In the genomic region with DNA sequence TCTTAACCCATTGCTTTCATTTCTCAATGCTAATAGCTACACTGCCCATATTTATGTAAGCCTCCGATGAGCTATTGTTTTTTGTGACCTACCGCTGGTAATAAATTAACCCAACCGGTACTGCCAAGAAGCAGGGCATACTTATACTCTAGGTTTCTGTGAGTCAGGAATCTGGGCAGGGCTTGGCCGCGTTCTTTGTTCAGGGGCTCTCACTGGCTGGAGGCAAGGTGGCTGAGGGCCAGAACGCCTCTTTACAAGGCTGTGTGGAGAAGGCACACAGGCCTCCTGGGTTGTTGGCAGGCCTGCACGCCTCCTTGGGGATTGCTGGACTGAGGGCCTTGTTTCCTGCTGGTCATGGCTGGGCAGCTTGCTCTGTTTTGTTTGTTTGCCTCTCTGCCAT, we compare ENCODE assay signal across 9 mouse cellular contexts. TPM values are rescaled to one million over a fixed set of nuclear protein-coding genes. Genes with fewer than 3 reads are reported as not detected.
DNase-seq lines count a peak whose midpoint lies in the region; ATAC-seq and TF ChIP-seq lines count a peak whose summit lies in the region.
"Had no signal": no experiment of that assay in that cellular context is flagged by ENCODE, and none has a peak within 500 bp of the region (broad histone marks: within the 10 kb centered on the region; RNA-seq: fewer than 3 reads in every experiment).

No protein-coding gene starts in this region.

- no peak overlapping the region for H3K9ac ChIP-seq in midbrain, embryonic 12.5 days (replicated peaks)
- H3K9ac ChIP-seq in hindbrain, postnatal 0 days (replicated peaks; ENCODE audit: low read length) = no peak overlapping the region
- no peak overlapping the region for H3K9ac ChIP-seq in limb, embryonic 14.5 days (ENCODE audit: low read depth, low read length, severe bottlenecking)
- no peak overlapping the region for H3K9ac ChIP-seq in stomach, embryonic 15.5 days

- H3K9me3 ChIP-seq in midbrain, embryonic 12.5 days = no peaks in the 10 kb centered on the region
- no peaks in the 10 kb centered on the region for H3K9me3 ChIP-seq in midbrain, embryonic 10.5 days (replicated peaks)
- H3K9me3 ChIP-seq in hindbrain, postnatal 0 days (ENCODE audit: low read length) = no peaks in the 10 kb centered on the region
- no peaks in the 10 kb centered on the region for H3K9me3 ChIP-seq in limb, embryonic 14.5 days (ENCODE audit: control insufficient read depth, low read length)
- H3K9me3 ChIP-seq in stomach, embryonic 15.5 days = no peaks in the 10 kb centered on the region

- peaks cover 8% of the 10 kb centered on the region for H3K4me1 ChIP-seq in midbrain, embryonic 12.5 days
- peaks cover under 1% of the 10 kb centered on the region; the same call in 1 of the 2 replicates for H3K4me1 ChIP-seq in midbrain, embryonic 10.5 days
- peaks cover 8% of the 10 kb centered on the region for H3K4me1 ChIP-seq in cerebellum, adult 2 months (ENCODE audit: control insufficient read depth, insufficient read depth, low read length)
- peaks cover 11% of the 10 kb centered on the region; the same call in 1 of the 2 replicates for H3K4me1 ChIP-seq in hindbrain, postnatal 0 days (ENCODE audit: insufficient read depth, low read length)
- H3K4me1 ChIP-seq in limb, embryonic 14.5 days (ENCODE audit: control insufficient read depth, insufficient read depth, low read length) = peaks cover 9% of the 10 kb centered on the region
- peaks cover 16% of the 10 kb centered on the region for H3K4me1 ChIP-seq in stomach, embryonic 15.5 days

- 0 out of 2 replicates have a peak, but pooled peaks have one; percentile 2 for ATAC-seq in midbrain, embryonic 12.5 days (ENCODE audit: low FRiP score, low read depth)
- ATAC-seq in hindbrain, postnatal 0 days = peak; percentile 86
- ATAC-seq in limb, embryonic 14.5 days (ENCODE audit: low FRiP score, low read depth) = no peak
- ATAC-seq in stomach, embryonic 15.5 days (ENCODE audit: insufficient read depth, low FRiP score, low read depth) = peak; percentile 76
- no peak for ATAC-seq in megakaryocyte progenitor cell, adult 5-6 weeks (replicated peaks; ENCODE audit: poor library complexity)

- H3K27me3 ChIP-seq in midbrain, embryonic 12.5 days = no peaks in the 10 kb centered on the region
- H3K27me3 ChIP-seq in midbrain, embryonic 10.5 days (ENCODE audit: low read depth, poor library complexity, severe bottlenecking) = peaks cover 6% of the 10 kb centered on the region; the same call in 1 of the 2 replicates
- H3K27me3 ChIP-seq in cerebellum, adult 2 months (ENCODE audit: control insufficient read depth, insufficient read depth, low read length) = no peaks in the 10 kb centered on the region
- H3K27me3 ChIP-seq in hindbrain, postnatal 0 days (ENCODE audit: insufficient read depth, low read length) = no peaks in the 10 kb centered on the region
- H3K27me3 ChIP-seq in limb, embryonic 14.5 days (ENCODE audit: control insufficient read depth, insufficient read depth, low read length) = no peaks in the 10 kb centered on the region
- no peaks in the 10 kb centered on the region for H3K27me3 ChIP-seq in stomach, embryonic 15.5 days (replicated peaks)

- no peak overlapping the region for H3K4me2 ChIP-seq in midbrain, embryonic 12.5 days (replicated peaks)
- no peak overlapping the region for H3K4me2 ChIP-seq in hindbrain, postnatal 0 days (ENCODE audit: low read depth, low read length)
- no peak overlapping the region for H3K4me2 ChIP-seq in limb, embryonic 14.5 days (replicated peaks; ENCODE audit: low read depth, low read length, severe bottlenecking)
- peak overlapping the region; percentile 42; the same call in 1 of the 2 replicates for H3K4me2 ChIP-seq in stomach, embryonic 15.5 days

- TF ChIP-seq POLR2A in cerebellum, adult 2 months (IDR thresholded peaks at IDR 0.05; ENCODE audit: borderline replicate concordance, insufficient read depth, low read length) = no peak
- TF ChIP-seq POLR2A in limb, embryonic 14.5 days (IDR thresholded peaks at IDR 0.05; ENCODE audit: borderline replicate concordance, extremely low read depth, insufficient read depth, insufficient read length) = no peak

- WGBS in midbrain, embryonic 12.5 days = 77% methylated on average over 7 of the region's 7 CpGs
- WGBS in midbrain, embryonic 10.5 days = 82% methylated on average over 7 of the region's 7 CpGs
- 30% methylated on average over 7 of the region's 7 CpGs for WGBS in cerebellum, adult 2 months
- 23% methylated on average over 7 of the region's 7 CpGs for WGBS in hindbrain, postnatal 0 days
- 47% methylated on average over 7 of the region's 7 CpGs for WGBS in limb, embryonic 14.5 days
- 41% methylated on average over 7 of the region's 7 CpGs for WGBS in stomach, embryonic 15.5 days

- H3K4me3 ChIP-seq in midbrain, embryonic 12.5 days = no peak overlapping the region
- no peak overlapping the region for H3K4me3 ChIP-seq in midbrain, embryonic 10.5 days
- H3K4me3 ChIP-seq in cerebellum, adult 2 months (replicated peaks; ENCODE audit: insufficient read depth, low read depth, low read length) = no peak overlapping the region
- H3K4me3 ChIP-seq in hindbrain, postnatal 0 days (ENCODE audit: low read length) = no peak overlapping the region
- H3K4me3 ChIP-seq in limb, embryonic 14.5 days (replicated peaks; ENCODE audit: low read length) = no peak overlapping the region
- no peak overlapping the region for H3K4me3 ChIP-seq in stomach, embryonic 15.5 days (replicated peaks)
- H3K4me3 ChIP-seq: heart, adult 2 months had no signal

- H3K27ac ChIP-seq in midbrain, embryonic 12.5 days (replicated peaks) = peak overlapping the region; percentile 30; the same call in 1 of the 2 replicates
- no peak overlapping the region for H3K27ac ChIP-seq in midbrain, embryonic 10.5 days (replicated peaks)
- H3K27ac ChIP-seq in cerebellum, adult 2 months (ENCODE audit: insufficient read depth, low read length) = no peak overlapping the region
- H3K27ac ChIP-seq in hindbrain, postnatal 0 days = peak overlapping the region; percentile 51; the same call in 1 of the 2 replicates
- no peak overlapping the region for H3K27ac ChIP-seq in limb, embryonic 14.5 days (replicated peaks; ENCODE audit: low read depth, low read length)
- peak overlapping the region; percentile 89 for H3K27ac ChIP-seq in stomach, embryonic 15.5 days
- H3K27ac ChIP-seq: heart, adult 2 months had no signal

- no peaks in the 10 kb centered on the region for H3K36me3 ChIP-seq in midbrain, embryonic 12.5 days
- H3K36me3 ChIP-seq in midbrain, embryonic 10.5 days = no peaks in the 10 kb centered on the region
- H3K36me3 ChIP-seq in hindbrain, postnatal 0 days (ENCODE audit: insufficient read depth, low read length) = no peaks in the 10 kb centered on the region
- H3K36me3 ChIP-seq in limb, embryonic 14.5 days (ENCODE audit: control insufficient read depth, insufficient read depth, low read length) = no peaks in the 10 kb centered on the region
- no peaks in the 10 kb centered on the region for H3K36me3 ChIP-seq in stomach, embryonic 15.5 days

- no peak for TF ChIP-seq CTCF in cerebellum, adult 2 months (IDR thresholded peaks at IDR 0.05; ENCODE audit: borderline replicate concordance, insufficient read depth, low read depth, low read length)
- TF ChIP-seq CTCF in hindbrain, postnatal 0 days (IDR thresholded peaks at IDR 0.05; ENCODE audit: low read depth) = no peak

- no peak for DNase-seq in midbrain, embryonic 10.5 days (ENCODE audit: low spot score)
- DNase-seq in cerebellum, adult 2 months = peak; percentile 39 to 50
- DNase-seq in hindbrain, postnatal 0 days (ENCODE audit: low spot score) = peak; percentile 76
- peak; percentile 42 for DNase-seq in limb, embryonic 14.5 days (ENCODE audit: low spot score)
- DNase-seq in thymus, postnatal 0 days (ENCODE audit: low spot score) = no peak

RNA-seq across cellular contexts. Expression of a gene that starts 1.1 kb away (rescaled TPM):
- 4.0 and 5.5 TPM in 2 replicates for polyA plus RNA-seq in midbrain, embryonic 12.5 days (2016; fragmentation: Nextera tagmentation; extraction: Ambion mirVana)
- 5.2 and 7.4 TPM in 2 replicates for polyA plus RNA-seq in midbrain, embryonic 10.5 days (2016; fragmentation: Nextera tagmentation; extraction: Ambion mirVana)
- polyA plus RNA-seq in cerebellum, adult 2 months (2012; rRNA removed) = 21.8 and 25.5 TPM in 2 replicates
- total RNA-seq in hindbrain, postnatal 0 days (2014; rRNA removed) = 42.1 and 49.1 TPM in 2 replicates
- polyA plus RNA-seq in hindbrain, postnatal 0 days (2015; fragmentation: Nextera tagmentation; extraction: Ambion mirVana) = 32.4 and 35.6 TPM in 2 replicates
- polyA plus RNA-seq in limb, embryonic 14.5 days (2012; rRNA removed) = 1.8 and 1.9 TPM in 2 replicates
- 1.0 and 1.3 TPM in 2 replicates for polyA plus RNA-seq in limb, embryonic 14.5 days (2014; fragmentation: Nextera tagmentation; extraction: Ambion mirVana)
- polyA plus RNA-seq in stomach, embryonic 15.5 days (2015; fragmentation: Nextera tagmentation; extraction: Ambion mirVana) = 12.2 and 14.6 TPM in 2 replicates
- not detected in 2 replicates for total RNA-seq in megakaryocyte progenitor cell, adult 5-6 weeks (2015)
- not detected in 2 replicates for total RNA-seq in megakaryocyte progenitor cell, adult 5-6 weeks (2017)
- 0.10 and 0.18 TPM in 2 replicates for polyA plus RNA-seq in thymus, postnatal 0 days (2015; fragmentation: Nextera tagmentation; extraction: Ambion mirVana)

RNA-seq across cellular contexts. Expression of a gene that starts 45.3 kb away (rescaled TPM):
- 2.9 and 3.0 TPM in 2 replicates for polyA plus RNA-seq in midbrain, embryonic 12.5 days (2016; fragmentation: Nextera tagmentation; extraction: Ambion mirVana)
- 3.3 and 3.6 TPM in 2 replicates for polyA plus RNA-seq in midbrain, embryonic 10.5 days (2016; fragmentation: Nextera tagmentation; extraction: Ambion mirVana)
- 4.7 and 5.6 TPM in 2 replicates for polyA plus RNA-seq in cerebellum, adult 2 months (2012; rRNA removed)
- 7.4 and 20.1 TPM in 2 replicates for total RNA-seq in hindbrain, postnatal 0 days (2014; rRNA removed)
- 2.1 and 2.3 TPM in 2 replicates for polyA plus RNA-seq in hindbrain, postnatal 0 days (2015; fragmentation: Nextera tagmentation; extraction: Ambion mirVana)
- polyA plus RNA-seq in limb, embryonic 14.5 days (2012; rRNA removed) = 9.4 and 9.7 TPM in 2 replicates
- 5.9 and 9.8 TPM in 2 replicates for polyA plus RNA-seq in limb, embryonic 14.5 days (2014; fragmentation: Nextera tagmentation; extraction: Ambion mirVana)
- 5.1 and 6.7 TPM in 2 replicates for polyA plus RNA-seq in stomach, embryonic 15.5 days (2015; fragmentation: Nextera tagmentation; extraction: Ambion mirVana)
- total RNA-seq in megakaryocyte progenitor cell, adult 5-6 weeks (2015) = 57.6 and 66.3 TPM in 2 replicates
- total RNA-seq in megakaryocyte progenitor cell, adult 5-6 weeks (2017) = 67.8 and 85.6 TPM in 2 replicates
- polyA plus RNA-seq in thymus, postnatal 0 days (2015; fragmentation: Nextera tagmentation; extraction: Ambion mirVana) = 41.0 and 43.6 TPM in 2 replicates

Comparison
In these comparisons a context has a peak if more than half of its experiments do, and no peak if none do; other contexts are left out.
1. H3K27ac ChIP-seq: peak in midbrain, embryonic 12.5 days (single experiment), hindbrain, postnatal 0 days (single experiment) and stomach, embryonic 15.5 days (single experiment); none in midbrain, embryonic 10.5 days (single experiment), cerebellum, adult 2 months (single experiment) and limb, embryonic 14.5 days (single experiment).
2. ATAC-seq: peak in midbrain, embryonic 12.5 days (single experiment), hindbrain, postnatal 0 days (single experiment) and stomach, embryonic 15.5 days (single experiment); none in limb, embryonic 14.5 days (single experiment) and megakaryocyte progenitor cell, adult 5-6 weeks (single experiment).
3. DNase-seq: peak in cerebellum, adult 2 months (2 of 2), hindbrain, postnatal 0 days (single experiment) and limb, embryonic 14.5 days (single experiment); none in midbrain, embryonic 10.5 days (single experiment) and thymus, postnatal 0 days (single experiment).